Mouse (Mus musculus) heart, adult 8-10 months (tissue): ENCODE data around the gene Furin. TPM values are rescaled to one million over a fixed set of nuclear protein-coding genes. Genes with fewer than 3 reads are reported as not detected.
A peak's percentile ranks its signal among the peaks of the same experiment; 100 is the strongest.

Source experiments
- DNase-seq: peaks from one replicate; pipeline ENCODE4 v3.0.0; 2022; ENCODE audit warnings: low spot score
- total RNA-seq, 4 experiments: library from RNA; stranded (reverse); gene quantifications; 2 replicates each; pipeline ENCODE4 v1.2.4; 2022

The Furin gene
- total RNA-seq, 4 experiments from 2014 or later, result 91.9 to 122 (median 99.2) TPM

DNA sequence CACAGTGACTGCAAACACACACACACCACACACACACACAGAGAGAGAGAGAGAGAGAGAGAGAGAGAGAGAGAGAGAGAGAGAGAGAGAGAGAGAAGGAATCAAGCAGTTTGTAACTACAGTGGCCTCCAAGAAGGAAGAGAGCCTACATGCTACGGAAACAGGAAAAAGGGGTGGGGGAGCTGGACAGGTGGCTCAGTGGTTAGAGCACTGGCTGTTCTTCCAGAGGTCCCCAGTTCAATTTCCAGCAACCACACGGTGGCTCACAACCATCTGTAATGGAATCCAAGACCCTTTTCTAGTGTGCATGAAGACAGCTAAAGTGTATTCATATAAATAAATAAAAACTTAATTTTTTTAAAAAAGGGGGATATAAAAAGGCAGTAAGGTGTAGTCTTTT, 32.6 kb downstream of the Furin start:
- no peak for DNase-seq

DNA sequence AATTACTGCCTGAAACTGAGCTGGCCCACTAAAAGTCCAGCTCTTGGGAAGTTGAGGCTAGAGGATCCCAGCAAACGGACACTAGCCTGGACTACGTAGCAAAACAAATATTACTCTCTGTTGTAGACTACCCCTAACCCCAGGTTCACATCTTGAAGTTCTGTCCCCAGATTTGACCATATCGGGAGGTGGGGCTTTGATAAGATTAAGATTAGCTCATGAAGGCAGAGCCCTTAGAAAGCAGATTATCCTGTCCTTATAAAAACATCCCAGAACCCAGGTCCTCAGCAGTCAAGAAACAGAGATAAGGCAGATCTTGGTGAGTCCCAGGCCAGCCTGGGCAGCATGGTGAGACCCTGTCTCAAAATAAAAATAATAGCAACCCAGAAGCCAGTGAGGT, 33.1 kb downstream of the Furin start:
- no peak for DNase-seq

DNA sequence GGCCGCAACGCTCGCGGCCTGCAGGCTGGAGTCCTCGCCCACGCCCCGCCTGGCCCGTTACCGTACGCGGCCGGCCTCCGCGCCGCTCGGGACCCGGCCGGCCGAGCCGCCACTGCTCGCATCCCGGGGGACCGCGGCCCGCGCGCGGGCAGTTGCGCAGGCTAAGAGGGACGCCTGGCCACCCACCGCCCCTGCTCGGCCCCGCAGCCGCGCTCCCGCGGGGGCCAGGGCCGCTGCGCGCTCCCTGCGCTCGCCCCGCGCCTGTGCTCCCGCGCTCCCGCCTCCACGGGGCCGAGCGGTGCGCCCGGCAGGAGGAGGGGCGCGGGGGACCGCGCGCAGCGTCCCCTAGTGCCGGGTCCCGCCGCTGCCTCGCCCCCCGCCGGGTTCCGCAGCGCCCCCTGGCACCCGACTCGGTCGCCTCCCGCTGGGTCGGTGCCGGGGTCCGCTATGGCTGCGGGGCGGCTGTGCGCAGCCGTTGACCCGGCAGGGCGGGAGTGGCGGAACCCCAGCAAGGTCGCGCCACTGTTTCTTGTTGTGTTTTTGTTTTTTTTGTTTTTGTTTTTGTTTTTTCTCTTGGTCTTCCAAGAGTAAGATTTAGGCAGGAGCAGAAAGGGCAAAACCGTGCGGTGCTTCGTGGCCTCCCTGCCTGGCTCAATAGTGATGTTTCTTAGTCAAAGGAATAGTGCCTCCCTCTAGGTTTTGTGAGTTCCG, 34.0 kb downstream of the Furin start, which contains the start of gene Man2a2:
Man2a2 (minus strand) TSS at position 335 of the 711 bp plus-strand sequence.
- no peak for DNase-seq

DNA sequence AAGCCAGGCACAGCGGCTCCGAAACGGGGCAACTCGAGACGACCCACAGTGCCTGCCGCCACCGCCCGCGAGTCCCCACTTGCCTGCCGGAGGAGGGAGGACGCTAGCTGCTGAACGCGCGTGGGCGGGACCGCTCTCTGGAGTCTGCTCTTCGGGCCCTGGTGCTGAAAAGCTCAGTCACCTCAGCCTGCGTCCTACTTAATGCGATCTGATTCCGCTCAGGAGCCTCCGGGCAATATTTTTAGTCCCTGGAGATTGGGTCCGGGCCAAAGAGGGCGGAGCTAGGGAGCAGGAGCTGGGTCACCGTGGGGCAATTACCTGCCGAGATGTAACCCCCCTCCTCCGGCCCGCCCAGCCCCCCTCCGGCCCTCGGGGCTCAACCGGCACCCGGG, 34.6 kb downstream of the Furin start:
- DNase-seq, result peak; percentile 77

DNA sequence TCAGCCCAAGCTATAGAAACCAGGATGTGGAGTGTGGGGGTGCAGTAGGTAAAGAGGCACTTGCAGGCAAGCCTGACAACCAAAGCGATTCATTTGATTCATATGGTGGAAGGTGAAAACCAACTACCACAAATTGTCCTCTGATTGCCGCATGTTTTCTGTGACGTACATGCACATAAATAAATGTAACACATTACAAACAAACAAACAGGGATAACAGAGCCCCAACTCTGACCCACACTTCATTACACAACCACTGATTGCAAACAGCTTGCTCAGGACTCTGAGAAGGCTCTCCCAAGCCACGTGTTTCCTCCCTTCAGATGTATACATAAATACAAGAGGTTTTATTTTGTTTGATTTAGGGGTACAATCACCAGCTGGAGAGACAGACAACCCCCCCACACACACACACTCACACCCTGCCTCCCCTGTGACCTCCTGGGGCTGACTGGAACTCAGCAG, 35.2 kb downstream of the Furin start:
- DNase-seq, result no peak

DNA sequence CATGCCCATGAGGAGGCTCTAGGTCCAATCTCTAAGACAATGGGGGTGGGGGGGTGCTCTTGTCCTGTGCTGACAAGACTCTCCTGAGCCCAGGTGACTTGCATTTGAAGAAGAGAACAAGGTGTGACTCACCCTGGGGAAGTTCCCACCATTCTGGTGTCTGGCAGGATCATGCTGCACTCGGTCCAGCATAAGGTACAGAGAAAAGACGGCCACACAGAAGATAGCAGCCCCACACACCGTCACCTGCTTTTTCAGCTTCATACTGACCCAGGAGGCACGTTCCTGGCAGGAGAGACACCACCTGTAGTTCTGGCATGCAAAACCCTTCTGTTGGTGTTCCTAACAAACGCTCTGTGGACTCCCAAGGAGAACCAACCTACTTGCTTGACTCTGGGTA, 35.8 kb downstream of the Furin start:
- DNase-seq, result no peak

DNA sequence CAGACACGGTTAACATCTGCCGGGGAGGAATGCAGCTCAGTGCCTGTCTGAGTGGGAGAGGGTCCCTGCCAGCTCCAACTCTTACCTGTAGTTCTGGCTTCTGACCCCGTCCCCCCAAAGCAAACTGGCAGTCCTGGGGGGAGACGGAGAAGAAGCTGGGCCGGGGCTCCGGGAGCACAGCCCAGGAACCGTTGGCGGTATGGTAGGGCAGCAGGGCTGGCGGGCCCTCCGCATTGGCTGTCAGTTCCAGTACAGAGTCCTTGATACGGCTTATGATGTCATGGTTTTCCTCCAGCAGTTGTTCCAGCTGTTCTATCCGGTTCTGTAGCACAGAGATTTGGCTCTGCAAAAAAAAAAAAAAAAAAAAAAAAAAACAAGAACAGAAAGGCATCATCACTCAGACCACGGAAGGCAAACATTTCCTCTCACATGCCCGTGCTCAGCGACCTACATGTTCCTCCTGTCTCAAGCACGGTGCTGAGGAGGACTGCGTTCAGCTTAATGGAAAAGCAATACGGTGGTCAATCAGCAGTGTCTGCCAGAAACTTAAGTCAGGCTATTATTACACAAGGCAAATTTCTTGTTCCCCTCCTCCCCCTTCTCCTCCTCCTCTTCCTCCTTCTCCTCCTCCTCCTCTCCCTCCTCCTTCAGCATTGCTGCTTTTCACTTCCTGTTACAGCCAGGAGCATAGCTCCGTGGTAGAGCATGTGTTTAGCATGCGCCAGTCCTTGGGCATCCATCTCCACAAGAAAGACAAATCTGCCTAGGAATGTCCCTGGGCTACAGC, 36.4 kb downstream of the Furin start:
- no peak for DNase-seq

DNA sequence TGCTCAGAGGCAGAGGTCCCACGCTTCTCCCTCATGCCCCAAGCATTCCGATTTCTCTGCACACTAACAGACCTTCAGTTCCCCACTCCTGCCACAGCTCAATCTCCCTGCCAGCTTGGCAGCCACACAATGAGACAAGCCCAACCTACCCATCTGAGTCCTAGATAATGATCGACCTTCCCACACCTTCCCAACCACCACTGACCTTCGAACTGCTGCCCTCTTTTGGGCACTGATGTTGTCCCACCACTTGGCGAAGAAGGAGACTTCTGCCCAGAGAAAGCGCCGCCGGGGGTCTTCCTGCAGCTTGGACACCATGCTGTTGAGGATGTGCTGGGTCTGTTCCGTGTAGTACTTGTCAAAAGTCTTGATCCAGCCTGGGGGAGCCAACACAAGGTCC, 37.2 kb downstream of the Furin start:
- no peak for DNase-seq

DNA sequence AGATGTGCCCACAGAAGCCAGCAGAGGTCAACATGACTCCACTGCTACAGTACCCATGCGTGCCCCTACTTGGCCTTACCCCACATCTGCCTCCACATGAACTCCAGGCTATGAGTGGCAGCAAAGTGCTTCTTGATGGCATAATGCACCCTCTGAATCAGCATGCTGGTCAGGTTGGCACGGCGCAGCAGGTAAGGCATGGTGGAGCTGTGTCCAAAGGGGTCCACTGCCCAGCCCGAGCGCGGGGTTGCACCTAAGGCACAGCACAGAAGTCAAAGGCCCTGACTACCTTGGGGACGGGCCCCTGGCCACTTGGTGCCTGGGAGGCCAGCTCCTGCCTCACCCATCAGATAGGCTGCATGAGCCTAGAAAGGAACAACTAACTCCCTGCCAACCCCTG, 38.0 kb downstream of the Furin start:
- no peak for DNase-seq

DNA sequence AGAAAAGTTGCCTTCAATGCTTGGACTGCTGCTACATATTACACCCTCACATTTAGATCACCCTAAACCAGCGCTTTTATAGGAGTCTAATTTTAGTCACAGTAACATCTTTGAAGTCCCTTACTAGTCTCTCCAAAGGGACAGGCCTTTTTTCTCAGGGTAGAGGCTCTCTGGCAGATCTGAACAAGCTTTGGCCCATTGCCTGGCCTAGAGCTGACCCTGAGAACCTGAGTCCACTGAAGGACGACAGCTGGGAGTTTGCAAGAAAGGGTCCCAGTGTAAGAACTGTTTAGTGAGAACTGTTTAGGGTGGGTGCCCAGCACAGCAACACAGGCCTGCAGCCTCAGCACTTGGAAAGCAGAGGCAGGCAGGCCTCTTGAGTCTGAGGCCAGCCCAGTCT, 39.5 kb downstream of the Furin start:
- no peak for DNase-seq

DNA sequence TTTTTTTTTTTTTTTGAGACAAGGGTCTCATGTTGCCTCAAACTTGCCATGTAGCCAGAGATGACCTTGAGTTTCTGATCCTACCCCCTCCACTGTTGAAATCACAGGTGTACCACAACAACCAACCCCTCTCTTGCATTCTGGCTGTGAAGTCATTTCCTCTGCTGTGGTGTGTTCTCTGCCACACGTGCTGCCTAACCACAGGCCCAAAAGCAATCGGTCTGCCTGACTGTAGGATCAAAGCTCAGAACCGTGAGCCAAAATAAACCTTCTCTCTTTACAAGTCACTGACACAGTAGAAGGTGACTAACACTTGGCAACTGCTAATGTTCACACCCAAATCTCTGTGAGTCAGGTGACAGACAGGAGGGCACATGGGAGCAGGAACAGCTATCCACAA, 44.8 kb downstream of the Furin start:
- DNase-seq, result no peak

DNA sequence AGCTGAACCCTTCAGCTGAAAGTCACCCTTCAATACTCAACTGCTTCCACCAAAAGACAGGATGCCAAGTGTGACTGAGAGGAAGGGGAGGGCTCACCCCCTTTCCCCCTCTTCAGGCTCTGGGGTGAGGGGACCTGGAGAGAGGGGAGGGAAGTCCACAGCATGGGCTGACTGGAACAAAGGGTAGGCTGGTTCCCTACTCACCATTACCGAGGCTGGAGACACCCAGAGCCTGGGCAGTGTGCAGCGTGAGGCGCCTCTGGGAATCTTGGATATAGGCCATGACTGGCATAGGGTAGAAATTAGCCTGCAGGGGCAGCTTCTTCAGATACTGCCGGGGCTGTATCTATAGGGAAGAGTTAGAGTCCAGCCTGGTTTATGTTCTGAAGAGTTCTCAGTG, 47.2 kb downstream of the Furin start:
- no peak for DNase-seq

DNA sequence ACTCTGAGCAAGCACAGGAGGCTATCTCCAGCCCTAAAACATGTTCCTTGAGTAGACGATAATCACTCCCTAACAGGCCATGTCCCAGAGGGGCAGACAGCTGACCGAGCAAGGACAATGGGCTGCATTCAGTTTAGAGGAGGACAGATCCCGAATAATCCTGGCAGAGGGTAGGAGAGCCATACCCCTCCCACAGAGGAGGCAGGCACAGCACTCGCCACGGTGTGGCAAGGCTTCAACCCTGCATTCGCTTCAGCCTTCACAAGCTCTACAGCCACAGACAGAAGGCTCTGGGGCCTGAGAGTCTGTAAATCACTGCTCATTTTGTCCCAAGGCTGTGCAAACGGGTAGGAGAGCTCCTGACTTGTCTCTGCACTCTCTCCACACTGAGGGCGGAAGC, 48.1 kb downstream of the Furin start:
- no peak for DNase-seq

DNA sequence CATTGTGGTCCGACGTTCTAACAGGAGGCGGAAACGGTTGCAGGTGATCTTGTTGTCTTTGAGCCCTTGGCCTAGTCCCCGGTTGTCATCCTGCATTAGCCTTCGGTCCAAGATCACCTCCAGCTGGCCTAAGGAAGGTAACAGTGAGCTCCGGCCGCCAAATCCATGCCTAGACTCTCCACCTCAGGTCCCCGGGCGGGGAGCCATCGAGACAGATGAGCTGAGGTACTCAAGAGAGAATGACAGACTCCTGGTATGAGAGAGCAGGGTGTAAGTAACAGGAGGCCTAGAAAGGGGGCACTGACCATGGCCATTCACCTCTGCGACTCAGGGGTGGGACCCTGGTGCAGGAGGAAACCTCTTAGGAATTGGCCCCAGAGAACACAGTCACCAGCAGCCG, 48.9 kb downstream of the Furin start:
- DNase-seq, result no peak

DNA sequence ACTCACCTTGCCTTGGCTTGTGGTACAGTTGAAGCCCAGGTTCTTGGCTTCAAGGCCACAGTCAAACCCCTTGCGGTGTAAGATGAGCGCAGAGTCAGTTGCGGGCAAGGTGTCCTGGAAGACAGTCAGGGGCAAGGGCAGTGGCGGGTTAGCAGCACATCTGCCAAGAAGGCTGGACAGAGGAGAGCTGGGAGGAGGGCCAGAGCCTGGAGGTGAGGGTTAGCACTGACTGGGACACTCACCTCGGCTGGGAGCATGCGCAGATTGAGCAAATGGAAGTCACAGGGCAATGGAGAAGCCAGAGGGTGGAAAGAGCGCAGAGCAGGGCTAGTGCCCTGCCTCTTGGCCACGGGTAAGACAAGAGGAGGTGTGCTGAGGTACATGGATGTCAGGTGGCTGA, 52.3 kb downstream of the Furin start:
- DNase-seq, result no peak

DNA sequence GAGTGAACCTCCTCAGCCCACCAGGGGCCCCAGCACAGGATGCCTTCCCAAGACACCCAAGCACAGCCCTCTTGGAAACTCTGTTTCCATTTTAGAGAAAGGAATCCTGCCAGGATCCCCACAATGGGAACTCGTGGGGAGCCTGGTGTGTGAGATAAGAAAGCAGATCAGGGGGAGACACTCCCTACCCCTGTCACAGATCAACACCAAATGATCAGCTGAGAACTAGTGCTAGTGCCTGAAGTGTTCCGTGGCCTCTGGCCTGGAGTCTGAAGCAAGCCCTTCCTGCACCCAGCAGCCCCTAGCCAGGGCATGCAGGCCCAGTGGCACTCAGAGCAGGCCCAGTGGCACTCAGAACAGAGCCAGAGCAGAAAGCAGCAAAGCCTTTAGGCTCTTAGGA, 54.4 kb downstream of the Furin start:
- no peak for DNase-seq

DNA sequence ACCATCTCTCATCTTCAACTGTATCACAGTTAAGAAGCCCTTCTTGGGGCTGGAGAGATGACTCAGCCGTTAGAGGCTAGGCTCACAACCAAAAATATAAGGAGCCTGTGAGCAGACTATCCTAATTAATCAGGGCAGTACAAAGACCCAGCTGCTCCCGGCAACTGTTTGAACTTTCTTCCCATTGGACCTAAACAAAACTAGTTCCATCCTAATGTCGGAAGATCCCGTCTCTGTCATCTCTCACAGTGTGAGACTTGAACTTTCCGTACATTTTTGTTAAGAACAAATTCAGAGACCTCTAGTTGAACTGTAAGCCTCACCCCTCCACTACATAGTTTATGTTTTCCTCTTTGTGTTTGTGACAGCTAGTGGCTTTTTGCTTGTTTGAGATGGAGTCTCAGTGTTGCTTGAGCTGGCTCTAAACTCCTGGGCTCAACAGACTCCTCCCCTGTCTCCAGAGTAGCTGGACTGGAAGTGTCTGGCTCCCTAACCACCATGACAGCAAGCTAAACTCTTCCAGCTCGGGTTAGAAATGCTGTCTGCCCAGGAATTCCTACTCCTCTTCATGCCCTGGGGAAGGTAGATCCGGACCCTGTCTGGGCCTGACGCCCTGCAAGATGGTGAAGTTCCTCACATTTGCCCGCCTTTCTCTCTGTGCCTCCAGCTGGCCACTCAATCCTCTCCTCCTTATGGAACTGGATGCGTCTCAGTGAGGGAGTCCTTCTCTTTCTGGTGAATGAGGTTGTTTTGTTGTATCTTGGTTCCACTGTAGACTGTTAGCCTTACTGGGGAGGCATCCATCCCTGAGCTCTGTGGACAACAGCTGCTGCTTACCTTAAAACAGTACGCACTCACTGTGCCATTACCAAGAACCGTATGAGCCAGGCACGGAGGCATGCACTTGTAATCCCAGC, 57.3 kb downstream of the Furin start:
- no peak for DNase-seq

DNA sequence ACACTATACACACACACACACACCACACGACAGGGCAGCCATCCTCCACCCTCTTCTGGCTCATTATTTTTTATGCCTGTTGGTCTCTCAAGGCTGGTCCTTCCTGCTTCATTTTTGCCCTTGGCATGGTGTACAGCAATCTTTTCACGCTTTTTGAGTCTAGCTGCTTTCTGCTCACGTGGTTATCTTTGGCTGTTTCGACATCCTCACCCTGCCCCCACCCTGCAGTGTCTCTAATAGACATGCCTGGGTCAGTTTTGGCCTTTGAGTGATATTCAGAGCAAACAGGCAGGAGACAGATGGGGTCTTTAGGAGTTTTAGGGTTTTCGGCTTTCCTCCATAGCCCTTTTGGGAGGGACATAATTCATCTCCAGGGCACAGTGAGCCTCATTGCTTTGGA, 58.4 kb downstream of the Furin start:
- DNase-seq, result no peak

DNA sequence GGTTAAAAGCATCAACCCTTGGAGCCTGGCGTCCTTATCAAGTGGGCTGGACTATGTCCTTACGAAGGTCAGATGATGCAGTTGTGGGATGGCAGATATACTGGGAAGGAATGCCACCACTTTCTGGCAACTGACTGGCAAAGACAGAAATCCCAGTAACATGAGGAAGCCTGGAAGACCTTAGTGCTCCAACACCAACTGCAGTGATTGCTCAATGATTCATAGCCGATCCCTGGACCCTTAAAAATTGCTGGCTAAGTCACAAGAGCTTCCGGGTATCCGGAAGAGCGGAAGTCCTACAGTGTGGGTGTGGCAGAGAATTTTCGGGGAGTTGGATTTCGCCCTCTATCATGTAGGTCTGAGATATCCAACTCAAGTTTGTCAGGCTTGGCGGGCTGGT, 59.1 kb downstream of the Furin start:
- DNase-seq, result no peak

DNA sequence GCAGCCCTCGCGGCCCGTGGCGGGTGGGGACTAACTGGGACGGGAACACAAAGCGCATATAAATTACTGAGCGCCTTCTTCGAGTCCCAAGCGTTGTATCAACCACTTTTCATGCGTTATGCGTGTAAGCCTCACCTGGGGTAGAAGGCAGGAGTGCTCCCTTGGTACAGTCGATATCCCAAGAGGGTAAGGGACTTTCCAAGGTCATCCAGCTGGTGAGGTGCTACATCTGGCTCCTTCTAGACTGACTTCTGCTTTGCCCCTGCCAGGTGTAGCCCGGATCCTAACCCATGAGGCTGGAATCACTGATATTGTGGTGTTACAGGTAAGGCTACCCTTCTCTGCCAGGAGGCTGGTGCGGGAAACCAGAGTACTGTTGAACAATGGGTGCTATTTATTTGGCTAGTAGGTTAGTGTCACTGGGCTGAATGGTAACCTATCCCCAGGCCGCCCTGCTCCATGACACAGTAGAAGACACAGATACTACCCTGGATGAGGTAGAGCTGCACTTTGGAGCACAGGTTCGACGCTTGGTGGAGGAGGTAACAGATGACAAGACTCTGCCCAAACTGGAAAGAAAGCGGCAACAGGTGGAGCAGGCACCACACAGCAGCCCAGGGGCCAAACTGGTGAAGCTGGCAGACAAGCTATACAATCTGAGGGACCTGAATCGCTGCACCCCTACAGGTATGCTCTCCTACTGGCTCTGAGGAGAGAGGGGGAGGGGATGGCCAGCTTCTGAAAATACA, 61.8 kb downstream of the Furin start:
- DNase-seq, result no peak

DNA sequence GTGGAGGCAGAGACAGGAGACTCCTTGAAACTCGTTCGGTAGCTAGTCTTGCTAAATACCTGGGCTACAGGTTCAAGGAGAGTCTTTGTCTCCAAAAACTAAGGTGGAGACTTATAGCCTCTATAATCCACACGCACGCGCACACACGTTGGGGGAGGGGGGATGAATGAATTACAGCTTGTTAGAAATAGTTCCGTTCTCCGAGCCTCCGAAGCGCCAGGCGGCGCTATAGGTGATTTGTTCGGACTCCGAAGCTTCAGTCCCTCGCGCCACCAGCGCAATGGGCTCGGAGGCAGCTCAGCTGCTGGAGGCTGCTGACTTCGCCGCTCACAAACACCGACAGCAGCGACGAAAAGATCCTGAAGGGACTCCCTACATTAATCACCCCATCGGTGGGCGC, 62.4 kb downstream of the Furin start, which contains the start of gene Hddc3:
Hddc3 (plus strand) TSS at position 247 of the 400 bp plus-strand sequence.
- peak; percentile 90 for DNase-seq
